Mouse (Mus musculus): ENCODE measurements at regions not wholly inside any gene's neighbourhood (a gene's known extent, or its start where the extent isn't known, plus 50 kb on each side); places are given as distances from the start of the nearest gene placed in this dataset.

DNA sequence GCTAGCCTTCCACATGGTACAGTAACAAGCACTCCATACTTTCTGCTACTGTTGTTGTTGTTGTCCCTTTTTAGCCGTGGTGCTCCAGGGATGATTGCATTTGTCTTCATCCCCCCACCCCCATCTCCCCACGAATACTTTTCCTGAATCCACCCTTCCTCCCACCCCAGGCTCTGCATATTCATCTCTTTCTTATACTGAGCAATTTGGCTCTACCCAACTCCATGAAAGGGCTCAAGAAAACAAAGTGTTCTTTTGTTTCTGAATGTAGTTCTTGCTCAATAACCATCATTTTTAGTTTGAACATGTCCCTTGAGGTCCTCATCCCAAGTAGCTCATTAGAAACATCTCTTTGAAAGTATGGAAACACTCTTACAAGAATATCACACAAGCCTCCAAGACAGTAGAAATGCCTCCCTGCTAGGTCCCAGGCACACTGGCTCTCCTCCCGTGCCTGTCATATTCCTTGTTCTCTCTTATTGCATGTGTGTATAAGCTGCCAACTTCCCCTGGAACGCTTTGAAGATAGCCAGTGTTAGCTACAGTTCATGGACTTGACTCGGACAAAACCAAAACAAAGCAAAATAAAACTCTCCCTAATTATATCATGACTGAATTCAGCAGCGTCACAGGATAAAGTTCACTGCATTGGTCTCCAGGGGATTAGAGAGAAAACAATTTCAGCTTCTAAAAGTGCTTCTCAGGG is 59.7 kb upstream of the Pkn2 start:
- no peak for DNase-seq (ENCODE audit: low spot score)

DNA sequence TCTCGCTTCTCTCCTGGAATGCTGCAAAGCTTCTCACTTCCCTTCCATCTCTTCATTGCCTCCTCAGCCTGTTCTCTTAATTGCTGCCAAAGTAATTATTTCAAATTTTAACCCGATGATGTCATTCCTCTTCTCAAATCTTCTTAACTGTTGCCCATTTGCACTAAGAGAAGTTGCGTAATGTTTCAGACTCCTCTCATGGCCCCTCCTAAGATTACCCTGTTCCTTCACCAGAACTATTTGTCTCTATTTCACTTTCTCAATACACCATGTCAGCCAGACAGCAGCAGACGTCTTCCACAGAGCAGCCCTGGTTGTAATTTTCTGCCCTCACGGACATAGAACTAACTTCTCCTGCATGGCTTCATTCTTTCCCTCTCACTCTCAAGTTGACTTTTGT is 59.1 kb upstream of the Pkn2 start:
- DNase-seq (ENCODE audit: low spot score) = no peak

DNA sequence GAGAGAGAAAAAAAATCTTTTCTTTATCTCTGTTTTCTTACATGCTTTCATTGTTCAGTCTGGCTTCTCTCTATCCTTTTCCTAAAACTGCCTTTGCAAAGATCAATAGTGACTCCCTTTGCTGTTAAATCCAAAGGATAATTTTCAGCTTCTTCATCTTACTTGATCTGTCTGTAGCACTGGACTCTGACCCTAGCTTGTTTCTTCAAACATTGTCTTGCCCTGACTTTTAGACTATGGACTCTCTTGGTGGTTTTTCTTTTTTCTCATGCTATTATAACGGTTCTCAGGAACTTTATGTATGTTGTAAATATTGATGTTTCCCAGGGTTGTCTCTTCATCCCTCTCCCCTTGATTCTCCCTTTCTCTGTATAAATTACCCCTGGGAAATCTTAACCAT is 58.0 kb upstream of the Pkn2 start:
- DNase-seq (ENCODE audit: low spot score) = no peak

DNA sequence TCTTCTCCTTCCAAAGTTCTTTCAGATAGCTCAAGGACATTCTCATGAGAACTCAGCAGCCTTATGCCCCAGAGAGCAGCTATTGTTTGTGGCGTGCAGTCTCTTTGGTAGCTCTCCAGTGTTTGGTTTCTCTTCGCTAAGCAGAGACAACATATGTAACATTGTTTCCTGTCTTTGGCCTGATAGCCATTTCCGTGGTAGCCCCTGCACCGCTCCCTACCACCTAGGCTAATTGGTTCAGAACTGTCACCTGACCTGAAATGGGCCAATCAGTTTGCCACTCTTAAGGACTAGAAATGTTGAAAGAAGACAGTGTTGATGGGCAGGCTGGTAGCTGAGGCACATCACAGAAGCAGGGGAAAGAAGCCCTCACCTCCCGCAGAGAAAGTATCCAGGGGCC is 54.1 kb upstream of the Pkn2 start:
- DNase-seq (ENCODE audit: low spot score) = no peak

DNA sequence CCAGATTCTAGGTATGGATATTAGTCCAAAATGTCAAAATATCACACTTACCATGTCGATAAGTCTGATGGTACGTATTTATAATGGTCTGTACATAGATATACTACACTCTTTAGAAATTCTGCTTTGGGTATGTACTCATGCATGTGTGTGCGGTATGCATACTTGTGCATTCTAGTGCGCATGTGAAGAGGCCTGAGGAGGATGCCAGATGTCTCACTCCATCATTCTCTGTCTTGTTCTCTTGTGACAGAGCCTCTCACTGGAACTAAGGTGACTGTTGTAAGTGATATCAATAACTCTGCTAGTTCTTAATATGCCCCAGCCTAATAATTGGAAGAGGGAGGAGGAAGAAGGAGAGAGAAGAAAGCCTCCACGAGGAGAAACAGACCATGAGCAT is 52.5 kb upstream of the Pkn2 start:
- no peak for DNase-seq (ENCODE audit: low spot score)

DNA sequence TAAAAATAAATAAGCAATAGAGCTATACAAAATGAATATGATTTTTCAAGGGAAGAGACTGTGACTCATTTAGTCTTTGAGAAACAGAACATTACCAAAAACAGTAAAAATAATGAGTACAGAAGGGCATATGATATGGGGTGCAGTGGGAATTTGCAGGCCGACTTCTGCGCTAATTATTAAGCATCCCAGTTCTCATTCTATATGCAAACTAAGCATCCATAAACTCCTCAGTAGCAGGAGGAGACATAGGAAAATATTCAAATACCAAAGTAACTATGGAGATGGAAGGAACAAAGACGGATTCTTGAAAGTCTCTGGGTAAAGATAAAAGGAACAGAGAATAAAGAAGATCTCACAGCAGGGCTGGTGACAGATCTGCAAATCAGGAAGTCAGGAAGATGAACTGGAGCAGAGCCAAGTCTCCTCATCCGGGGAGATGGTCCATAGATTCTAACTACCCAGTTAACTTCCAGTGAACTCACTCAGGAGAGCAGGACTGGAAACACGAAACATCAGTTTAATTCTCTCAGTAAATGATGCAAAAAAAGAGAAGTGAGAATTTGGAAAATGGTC is 52.0 kb upstream of the Pkn2 start:
- DNase-seq (ENCODE audit: low spot score) = no peak
